Mouse (Mus musculus): ENCODE results near the gene Oaz1.
"Not testable (repeated sequence)": the region's sequence is repeated elsewhere in the genome, so short reads cannot be mapped to it uniquely, and the experiment has no call there.

The Oaz1 gene

DNA sequence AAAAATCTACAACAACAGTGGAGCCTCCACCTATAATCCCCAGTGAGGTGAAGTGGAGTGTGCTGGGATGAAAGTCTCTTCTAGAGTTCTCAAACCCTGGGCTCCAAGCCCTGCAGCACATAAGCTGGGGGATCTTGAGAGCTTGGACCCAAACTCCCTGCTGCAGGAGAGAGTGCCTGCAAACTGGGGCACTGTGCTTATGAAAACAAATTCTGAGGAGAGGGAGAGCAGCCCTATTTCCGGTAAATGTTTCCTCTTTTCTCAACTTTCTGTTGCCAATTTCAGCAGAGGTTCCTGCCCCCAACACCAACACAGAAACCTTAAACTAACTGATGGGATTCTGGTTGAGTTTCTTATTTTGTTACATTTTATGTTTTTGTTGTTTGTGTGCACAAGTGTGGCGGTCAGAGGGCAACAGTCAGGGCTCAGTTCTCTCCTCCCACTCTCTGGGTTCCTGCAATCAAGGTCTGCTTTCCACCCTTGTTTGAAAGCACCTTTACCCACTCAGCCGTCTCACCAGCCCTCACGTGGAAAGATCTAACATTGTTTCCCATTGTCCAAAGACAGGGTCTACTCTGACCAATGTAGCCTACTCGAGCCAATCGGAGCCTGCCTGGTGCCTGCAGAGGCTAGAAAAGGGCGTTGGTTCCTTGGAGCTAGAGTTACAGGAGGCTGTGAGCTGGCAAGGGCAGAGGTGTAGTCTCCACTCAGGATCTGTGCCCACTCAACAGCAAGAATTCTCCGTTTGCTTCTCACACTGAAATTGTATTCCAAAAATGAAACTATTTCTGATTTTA lies 2.4 kb upstream of the Oaz1 start:
- DNase-seq, result no peak

DNA sequence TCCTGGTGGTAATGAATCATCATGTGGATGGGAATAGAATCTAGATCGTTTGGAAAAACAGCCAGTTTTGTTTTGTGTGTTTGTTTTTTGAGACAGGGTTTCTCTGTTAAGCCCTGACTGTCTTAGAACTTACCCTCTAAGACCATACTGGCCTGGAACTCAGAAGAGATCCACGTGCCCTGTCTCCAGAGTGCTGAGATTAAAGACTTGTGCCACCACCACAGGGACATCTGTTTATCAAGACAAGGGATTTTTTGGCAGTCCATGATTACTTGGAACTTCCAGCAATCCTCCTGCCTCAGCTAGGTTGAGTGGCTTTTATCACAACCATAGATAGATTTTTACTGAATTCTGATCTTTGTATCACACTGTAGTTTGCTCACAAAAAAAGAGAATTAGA lies 1.6 kb upstream of the Oaz1 start:
- no peak for DNase-seq

GRCm38 (mm10) chr10:80827063-80827869 lies 810 bp downstream of the Oaz1 start:
- DNase-seq, result no peak

- DNase-seq, result no peak
These were observed 1.5 kb downstream of the Oaz1 start for GRCm38 (mm10) chr10:80827870-80828420.

- DNase-seq, result not testable (repeated sequence)
These were observed 2.1 kb downstream of the Oaz1 start for GRCm38 (mm10) chr10:80828587-80828986.

- no peak for DNase-seq
These were observed 3.2 kb downstream of the Oaz1 start for GRCm38 (mm10) chr10:80829359-80830278.

DNA sequence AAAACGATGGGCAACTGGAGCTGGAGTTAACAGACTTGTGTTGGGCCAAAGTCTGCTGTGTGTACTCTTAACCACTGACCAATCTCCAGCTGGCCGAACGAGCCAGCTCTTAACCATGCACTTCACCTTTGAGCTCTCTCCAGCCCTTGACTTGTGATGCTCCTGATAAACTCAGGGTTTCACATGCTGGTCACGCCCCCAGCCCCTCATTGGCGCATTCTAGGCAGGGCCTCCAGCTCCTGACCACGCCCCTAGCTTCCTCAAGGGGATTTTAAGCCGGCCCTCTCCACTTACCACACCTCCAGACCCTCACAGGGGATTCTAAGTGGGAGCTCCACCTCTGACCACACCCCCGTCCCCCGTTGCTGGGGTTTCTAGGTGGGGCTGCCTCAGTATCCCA lies 4.7 kb downstream of the Oaz1 start:
- DNase-seq, result no peak

- no peak for DNase-seq
These were observed 6.4 kb downstream of the Oaz1 start for GRCm38 (mm10) chr10:80832818-80833217.

DNA sequence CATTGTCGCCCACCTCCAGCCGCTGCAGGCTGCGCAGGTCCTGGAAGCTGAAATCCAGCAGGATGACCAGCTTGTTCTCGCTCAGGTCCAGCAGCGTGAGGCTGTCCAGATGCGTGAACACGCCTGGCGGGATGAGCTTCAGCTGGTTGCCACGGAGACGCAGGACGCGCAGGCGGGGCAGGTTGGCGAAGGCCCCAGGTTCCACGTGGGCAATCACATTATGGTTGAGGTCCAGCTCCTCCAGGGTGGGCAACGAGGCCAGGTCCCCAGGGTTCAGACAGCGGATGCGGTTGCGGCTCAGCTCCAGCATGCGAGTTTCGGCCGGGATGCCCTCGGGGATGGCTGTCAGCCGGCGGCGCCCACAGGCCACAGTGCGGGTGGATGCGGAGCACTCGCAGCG lies 9.2 kb downstream of the Oaz1 start:
- no peak for DNase-seq

GRCm38 (mm10) chr10:80836949-80837379 lies 10.5 kb downstream of the Oaz1 start:
- DNase-seq, result no peak

- no peak for DNase-seq
These were observed 11.4 kb downstream of the Oaz1 start for GRCm38 (mm10) chr10:80837827-80838226.

DNA sequence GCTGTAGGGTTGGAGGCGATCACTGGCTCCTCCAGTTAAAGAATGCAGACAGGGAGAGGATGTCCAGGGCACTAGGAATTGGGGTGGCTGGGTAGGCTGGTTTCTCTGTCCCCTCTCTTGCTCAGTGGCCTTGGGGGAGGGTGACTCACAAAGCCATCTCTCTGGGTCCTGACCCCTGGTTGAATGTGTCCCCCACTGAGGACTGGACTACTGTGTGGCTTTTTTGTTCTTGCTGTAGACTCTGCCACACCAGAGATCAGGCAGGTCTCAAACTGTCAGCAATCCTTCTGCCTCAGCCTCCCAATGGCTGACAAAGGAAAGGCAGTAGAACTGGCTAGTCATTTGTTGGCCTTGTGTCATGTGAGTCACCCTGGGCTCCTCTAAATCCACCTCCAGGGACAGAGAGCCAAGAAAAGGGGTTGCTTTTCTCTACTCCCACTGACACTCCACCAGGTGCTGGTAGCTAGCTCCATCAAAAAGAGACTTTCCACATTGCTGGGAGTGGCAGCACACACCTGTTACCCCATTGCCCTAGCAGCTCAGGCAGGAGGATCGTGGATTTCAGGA lies 12.0 kb downstream of the Oaz1 start:
- DNase-seq, result no peak

DNA sequence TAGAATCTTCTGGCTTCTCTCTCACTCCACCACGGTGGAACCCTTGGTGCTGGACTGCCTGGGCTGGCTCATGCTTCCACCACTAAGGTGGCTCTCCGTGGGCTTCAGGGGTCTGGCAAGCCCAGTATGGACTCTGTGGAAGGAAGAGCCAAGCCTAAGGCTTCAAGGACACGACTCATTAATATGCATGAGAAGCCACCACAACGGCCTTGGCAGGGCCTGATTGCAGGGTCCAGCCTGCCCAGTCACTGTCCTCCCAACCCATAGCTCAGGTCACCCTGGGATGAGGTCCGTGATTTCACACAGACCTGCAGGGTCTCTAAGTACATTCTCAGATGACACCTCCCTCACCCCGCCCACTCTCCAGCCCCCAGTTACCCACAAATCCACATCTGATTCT lies 13.4 kb downstream of the Oaz1 start:
- DNase-seq, result no peak

- no peak for DNase-seq
These were observed 15.2 kb downstream of the Oaz1 start for GRCm38 (mm10) chr10:80841685-80842084.

GRCm38 (mm10) chr10:80842334-80842733 lies 15.9 kb downstream of the Oaz1 start:
- no peak for DNase-seq

- no peak for DNase-seq
These were observed 16.9 kb downstream of the Oaz1 start for GRCm38 (mm10) chr10:80843087-80843930.

DNA sequence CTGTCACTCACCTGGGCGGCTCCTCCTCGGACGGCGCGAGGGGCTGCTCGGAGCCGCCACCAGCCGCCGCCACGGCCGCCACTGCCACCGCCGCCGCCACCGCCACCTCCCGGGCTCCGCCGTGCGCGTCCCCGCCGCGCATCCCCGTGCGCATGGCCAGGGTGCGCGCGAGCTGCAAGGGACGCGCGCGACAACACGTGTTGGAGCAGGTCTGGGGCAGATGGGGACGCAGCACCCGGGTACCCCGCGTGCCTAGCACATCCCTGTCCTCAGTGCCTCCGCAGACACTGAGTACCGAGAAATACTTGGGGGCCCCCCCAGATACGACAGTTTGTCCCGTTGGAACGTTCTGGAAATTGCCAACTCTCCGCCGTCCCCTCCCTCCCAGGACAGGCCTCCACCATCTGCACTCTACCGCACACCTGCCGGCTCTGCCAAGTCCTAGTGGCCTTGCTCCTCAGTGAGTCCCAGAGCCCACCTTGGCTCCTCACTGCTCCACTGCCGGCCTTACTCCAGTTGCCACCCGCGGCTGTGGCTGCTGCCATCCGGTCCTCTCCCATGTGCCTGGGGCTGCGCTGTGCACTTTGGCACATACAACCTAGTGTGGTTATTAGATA lies 17.6 kb downstream of the Oaz1 start, which contains the start of gene Lingo3:
Lingo3 (minus strand) TSS at position 109 of the 617 bp plus-strand sequence.
- DNase-seq, result peak; percentile 72

DNA sequence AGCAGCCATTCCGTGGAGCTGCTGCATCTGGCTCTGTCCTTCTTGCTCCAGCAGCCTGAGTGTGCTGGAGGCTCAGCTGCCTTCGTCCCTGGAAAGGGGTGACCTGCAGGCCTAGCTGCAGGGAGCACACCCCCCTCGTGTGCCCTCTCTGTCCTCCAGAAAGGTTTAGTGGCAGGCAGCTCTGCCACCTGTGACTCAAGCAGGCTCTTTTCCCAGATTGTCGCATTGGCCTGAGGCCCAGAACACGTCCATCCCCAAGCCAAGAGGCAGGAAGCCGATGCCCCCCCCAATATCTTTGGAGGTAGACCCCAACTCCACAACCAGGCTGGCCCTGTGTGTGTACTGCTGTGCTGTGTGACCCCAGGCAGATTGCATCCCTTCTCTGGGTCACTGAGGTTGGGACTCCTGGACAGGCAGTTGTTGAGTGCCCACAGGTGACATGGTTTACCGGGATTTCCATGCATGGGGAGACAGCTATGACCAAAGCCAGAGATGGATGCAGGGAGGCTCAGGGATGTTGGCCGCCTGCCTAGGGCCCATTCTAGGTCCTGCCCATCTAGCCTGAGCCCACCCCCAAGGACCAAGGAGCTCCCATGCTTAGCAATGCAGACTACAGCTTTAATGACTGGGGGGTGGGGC lies 18.7 kb downstream of the Oaz1 start:
- DNase-seq, result no peak

DNA sequence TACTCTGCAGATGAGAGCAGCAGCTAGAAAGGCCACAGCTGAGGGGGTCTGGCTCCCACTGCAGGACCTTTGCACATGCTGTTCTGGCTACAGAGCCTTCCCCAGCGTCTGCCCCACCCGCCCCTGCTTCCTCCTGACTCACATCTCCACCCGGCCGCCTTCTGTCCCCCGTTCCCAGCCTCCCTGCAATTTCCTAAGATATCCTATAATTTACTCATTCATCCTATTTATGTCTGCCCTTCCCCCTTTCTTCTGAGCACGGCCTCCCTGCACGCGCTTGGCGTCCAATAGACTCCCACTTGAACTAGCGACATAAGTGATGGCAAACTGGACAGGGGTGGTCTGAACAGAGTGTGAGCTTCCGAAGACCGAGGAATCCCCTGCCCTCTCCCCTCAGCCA lies 19.3 kb downstream of the Oaz1 start:
- DNase-seq, result peak; percentile 54

DNA sequence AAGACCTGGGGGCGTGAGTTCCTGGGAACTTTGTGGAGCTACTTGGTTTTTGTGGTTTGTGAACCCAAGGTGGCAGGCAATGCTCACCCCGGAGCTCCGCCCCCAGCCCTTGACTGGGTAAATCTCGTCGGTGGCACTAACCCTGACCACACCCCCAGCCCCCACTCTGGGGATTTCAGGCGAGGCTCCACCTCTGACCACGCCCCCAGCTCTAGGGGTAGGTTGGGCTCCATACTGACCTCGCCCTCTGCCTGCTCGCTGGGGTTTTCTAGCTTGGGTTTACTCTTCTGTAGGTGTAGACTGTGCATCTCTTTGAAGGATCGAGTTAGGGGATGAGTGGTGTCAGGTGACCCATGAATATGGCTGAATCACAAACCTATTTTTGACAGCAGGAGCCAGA lies 22.1 kb downstream of the Oaz1 start:
- DNase-seq, result no peak
